In the genomic region with DNA sequence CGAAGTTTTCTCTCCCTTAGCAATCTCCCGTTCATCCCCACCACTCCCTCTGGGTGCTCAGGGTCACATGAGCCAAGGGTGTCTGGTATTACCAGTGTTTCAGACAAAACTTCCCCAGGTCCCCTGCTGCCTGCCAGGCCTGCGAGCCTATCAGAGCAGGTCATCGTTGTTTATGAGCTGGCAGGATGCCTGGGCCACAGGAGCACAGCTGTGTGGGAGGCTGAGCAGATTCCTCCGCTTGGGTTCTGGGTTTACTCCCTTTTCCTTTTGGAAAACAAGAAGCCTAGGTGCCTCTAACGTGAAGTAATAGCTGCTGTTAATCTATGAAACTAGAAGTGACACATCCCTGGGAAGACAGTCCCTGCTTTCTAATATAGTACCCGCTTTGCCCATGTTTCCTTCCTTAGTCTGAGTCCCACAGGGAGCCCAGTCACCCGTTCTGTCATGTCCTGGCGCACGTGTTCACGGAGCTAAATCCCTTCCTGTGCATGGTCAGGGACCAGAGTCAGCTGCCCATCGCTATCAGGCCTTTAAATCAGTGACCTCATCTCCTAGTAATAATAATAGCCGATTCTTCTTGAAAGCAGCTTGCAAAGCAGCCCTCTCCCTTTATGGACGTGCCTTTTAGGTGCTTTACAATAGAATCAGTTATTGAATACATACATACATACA, we compare ENCODE assay signal across 8 mouse cellular contexts. TPM values are rescaled to one million over a fixed set of nuclear protein-coding genes. Genes with fewer than 3 reads are reported as not detected.
DNase-seq lines count a peak whose midpoint lies in the region; ATAC-seq and TF ChIP-seq lines count a peak whose summit lies in the region.

No protein-coding gene starts in this region.

- intact Hi-C loops in heart, postnatal 25 days (cut with DNase I) = no loop called here

- no peaks in the 10 kb centered on the region for H3K27me3 ChIP-seq in limb, embryonic 11.5 days (ENCODE audit: control insufficient read depth, insufficient read depth, low read length)

- TF ChIP-seq POLR2A in embryonic fibroblast, embryonic 13.5 days (IDR thresholded peaks at IDR 0.05; ENCODE audit: low read depth, low read length) = 0 out of 2 replicates have a peak, but pooled peaks have one; percentile 2

- no peak overlapping the region for H3K9ac ChIP-seq in limb, embryonic 11.5 days (ENCODE audit: low read length)

- no peak overlapping the region for H3K4me2 ChIP-seq in limb, embryonic 11.5 days (ENCODE audit: low read depth, severe bottlenecking)

- TF ChIP-seq CTCF in embryonic fibroblast, embryonic 13.5 days (IDR thresholded peaks at IDR 0.05; ENCODE audit: borderline replicate concordance, insufficient read depth, low read length) = no peak

- WGBS in limb, embryonic 11.5 days = 45% methylated on average over 14 of the region's 14 CpGs

- DNase-seq in right cerebral cortex, postnatal 10 days (ENCODE audit: low spot score in 2 of 2) = peak; percentile 38 to 47
- DNase-seq in right cerebral cortex, postnatal 36 days (ENCODE audit: low spot score in 2 of 2) = no peak
- DNase-seq in heart, postnatal 25 days (ENCODE audit: low spot score) = peak; percentile 30
- DNase-seq in limb, embryonic 11.5 days (ENCODE audit: low spot score) = peak; percentile 43
- DNase-seq in ovary, postnatal 10 days (ENCODE audit: low spot score) = peak; percentile 39
- DNase-seq in layer of hippocampus, adult 9-11 months = no peak
- no peak for DNase-seq in frontal cortex, postnatal 25 days (ENCODE audit: low spot score in 2 of 2)

- ATAC-seq in limb, embryonic 11.5 days (ENCODE audit: insufficient number of reproducible peaks, low FRiP score, low TSS enrichment, low read depth) = no peak

- no peaks in the 10 kb centered on the region for H3K9me3 ChIP-seq in limb, embryonic 11.5 days (ENCODE audit: control insufficient read depth, low read length)

- H3K4me1 ChIP-seq in embryonic fibroblast, embryonic 13.5 days (ENCODE audit: control insufficient read depth, insufficient read depth, low read length) = peaks cover 17% of the 10 kb centered on the region
- H3K4me1 ChIP-seq in limb, embryonic 11.5 days (ENCODE audit: control insufficient read depth, insufficient read depth, low read length) = peaks cover 6% of the 10 kb centered on the region; the same call in 1 of the 2 replicates

- H3K4me3 ChIP-seq in embryonic fibroblast, embryonic 13.5 days (ENCODE audit: insufficient read depth, low read length) = no peak overlapping the region
- H3K4me3 ChIP-seq in limb, embryonic 11.5 days (ENCODE audit: low read depth, low read length) = no peak overlapping the region

- H3K27ac ChIP-seq in embryonic fibroblast, embryonic 13.5 days (ENCODE audit: insufficient read depth, low read length) = peak overlapping the region; percentile 58
- no peak overlapping the region for H3K27ac ChIP-seq in limb, embryonic 11.5 days (replicated peaks; ENCODE audit: low read depth, low read length)

- no peaks in the 10 kb centered on the region for H3K36me3 ChIP-seq in limb, embryonic 11.5 days (ENCODE audit: control insufficient read depth, insufficient read depth, low read length)

RNA-seq across cellular contexts. Expression of a gene that starts 9.4 kb away (rescaled TPM):
- 13.9 and 14.8 TPM in 2 replicates for polyA plus RNA-seq in embryonic fibroblast, embryonic 13.5 days (2011; ENCODE audit: insufficient read length, low read depth, missing spikeins)
- 10 to 100 TPM; 42.9 to 46.3 TPM for total RNA-seq in heart, postnatal 25 days (2021)
- 48.0 and 48.3 TPM in 2 replicates for polyA plus RNA-seq in limb, embryonic 11.5 days (2014; fragmentation: Nextera tagmentation; extraction: Ambion mirVana)

RNA-seq across cellular contexts. Expression of a gene that starts 50.4 kb away (rescaled TPM):
- not detected in 2 replicates for polyA plus RNA-seq in embryonic fibroblast, embryonic 13.5 days (2011; ENCODE audit: insufficient read length, low read depth, missing spikeins)
- total RNA-seq in heart, postnatal 25 days (2021) = not detected
- polyA plus RNA-seq in limb, embryonic 11.5 days (2014; fragmentation: Nextera tagmentation; extraction: Ambion mirVana) = 0.15 TPM in 1 of 2 replicates, not detected in the other

Comparison
In these comparisons a context has a peak if more than half of its experiments do, and no peak if none do; other contexts are left out.
1. DNase-seq: peak in right cerebral cortex, postnatal 10 days (2 of 2), heart, postnatal 25 days (single experiment), limb, embryonic 11.5 days (single experiment) and ovary, postnatal 10 days (single experiment); none in right cerebral cortex, postnatal 36 days (0 of 2), layer of hippocampus, adult 9-11 months (single experiment) and frontal cortex, postnatal 25 days (0 of 2).